Mouse (Mus musculus) embryonic facial prominence, embryonic 12.5 days (tissue): ENCODE measurements around the gene Irf3. TPM values are rescaled to one million over a fixed set of nuclear protein-coding genes. Genes with fewer than 3 reads are reported as not detected.

Experiments used
- ATAC-seq: fragments of 200-750 bp; cut with Nextera tagmentation; 2 replicates; pipeline ENCODE4 v1.8.0; 2017; ENCODE audit not compliant: insufficient number of reproducible peaks, insufficient read depth, low FRiP score, low TSS enrichment
- H3K27ac ChIP-seq: fragments of 300-500 bp; sonication (generic); 2 replicates; pipeline ENCODE4 v1.5.1; 2016; ENCODE audit warnings: mild to moderate bottlenecking
- H3K27me3 ChIP-seq: fragments of 300-500 bp; sonication (generic); 2 replicates; pipeline ENCODE4 v1.6.1; 2016; ENCODE audit warnings: mild to moderate bottlenecking, moderate library complexity
- H3K36me3 ChIP-seq: fragments of 300-500 bp; sonication (generic); 2 replicates; pipeline ENCODE4 v1.6.1; 2016; ENCODE audit warnings: mild to moderate bottlenecking
- H3K4me1 ChIP-seq: fragments of 300-500 bp; sonication (generic); 2 replicates; pipeline ENCODE4 v1.6.1; 2016
- H3K4me2 ChIP-seq: fragments of 300-500 bp; sonication (generic); replicated peaks from 2 replicates; pipeline ENCODE4 v1.6.1; 2016; ENCODE audit warnings: mild to moderate bottlenecking, moderate library complexity
- H3K4me3 ChIP-seq: fragments of 300-500 bp; sonication (generic); 2 replicates; pipeline ENCODE4 v1.5.1; 2016; ENCODE audit warnings: mild to moderate bottlenecking
- H3K9ac ChIP-seq: fragments of 300-500 bp; sonication (generic); 2 replicates; pipeline ENCODE4 v1.6.1; 2016; ENCODE audit warnings: mild to moderate bottlenecking, moderate library complexity
- H3K9me3 ChIP-seq: fragments of 300-500 bp; sonication (generic); 2 replicates; pipeline ENCODE4 v1.6.1; 2016; ENCODE audit warnings: mild to moderate bottlenecking, moderate library complexity
- WGBS: fragments of 180-500 bp; shearing (Covaris S2); methylation state at CpG from one replicate; pipeline ENCODE4 v1.1.7; 2016; 5-methylcytosine and 5-hydroxymethylcytosine counted together
- microRNA-seq: library from miRNA; unstranded; fragments of <30 nt; microRNA quantifications from one replicate; pipeline ENCODE4, GENCODE M21; 2017
- polyA plus RNA-seq: library from polyadenylated mRNA; unstranded; fragments of >200 nt; fragmentation: Nextera tagmentation; extraction: Ambion mirVana; gene quantifications from 2 replicates; pipeline ENCODE4 v1.2.1, GENCODE M21; 2016

Irf3 gene
- polyA plus RNA-seq, 1 experiment from 2014 or later = 93.3 TPM

- Histone ChIP-seq H3K27me3 (no peaks in the 10 kb centered on the region), H3K27ac (no peak overlapping the region), H3K9ac (no peak overlapping the region), H3K4me3 (no peak overlapping the region), H3K4me2 (no peak overlapping the region), H3K36me3 (peaks cover 98% of the 10 kb centered on the region), H3K4me1 (peaks cover 5% of the 10 kb centered on the region; the same call in 1 of the 2 replicates), H3K9me3 (no peaks in the 10 kb centered on the region)
- 98% methylated on average over 14 of the region's 14 CpGs for WGBS
- no peak for ATAC-seq
Observed at GRCm38 (mm10) chr7:45043307-45043706, 45.9 kb downstream of the Irf3 start.

GRCm38 (mm10) chr7:45045741-45046140, 48.3 kb downstream of the Irf3 start:
- WGBS = 91% methylated on average over 22 of the region's 22 CpGs
- no peaks in the 10 kb centered on the region for H3K27me3 ChIP-seq
- peaks cover 11% of the 10 kb centered on the region; the same call in 1 of the 2 replicates for H3K4me1 ChIP-seq
- no peak overlapping the region for H3K4me2 ChIP-seq
- H3K4me3 ChIP-seq = no peak overlapping the region
- H3K9me3 ChIP-seq = no peaks in the 10 kb centered on the region
- H3K9ac ChIP-seq = no peak overlapping the region
- peaks cover 99% of the 10 kb centered on the region for H3K36me3 ChIP-seq
- no peak overlapping the region for H3K27ac ChIP-seq
- no peak for ATAC-seq

GRCm38 (mm10) chr7:45046853-45047350, 49.5 kb downstream of the Irf3 start:
- H3K27ac ChIP-seq = no peak overlapping the region
- no peak overlapping the region for H3K9ac ChIP-seq
- no peak for ATAC-seq
- H3K9me3 ChIP-seq = no peaks in the 10 kb centered on the region
- no peak overlapping the region for H3K4me3 ChIP-seq
- no peaks in the 10 kb centered on the region for H3K27me3 ChIP-seq
- peaks cover 87% of the 10 kb centered on the region for H3K36me3 ChIP-seq
- WGBS = 94% methylated on average over 26 of the region's 26 CpGs
- no peak overlapping the region for H3K4me2 ChIP-seq
- H3K4me1 ChIP-seq = peaks cover 22% of the 10 kb centered on the region; the same call in 1 of the 2 replicates

- no peaks in the 10 kb centered on the region for H3K9me3 ChIP-seq
- no peak overlapping the region for H3K27ac ChIP-seq
- no peak overlapping the region for H3K4me3 ChIP-seq
- H3K27me3 ChIP-seq = no peaks in the 10 kb centered on the region
- no peak for ATAC-seq
- H3K36me3 ChIP-seq = peaks cover 81% of the 10 kb centered on the region
- H3K4me1 ChIP-seq = peaks cover 25% of the 10 kb centered on the region; the same call in 1 of the 2 replicates
- H3K9ac ChIP-seq = no peak overlapping the region
- 96% methylated on average over 14 of the region's 14 CpGs for WGBS
- no peak overlapping the region for H3K4me2 ChIP-seq
Observed at GRCm38 (mm10) chr7:45047491-45047890, 50.0 kb downstream of the Irf3 start.

- Histone ChIP-seq H3K4me3 (no peak overlapping the region), H3K9me3 (no peaks in the 10 kb centered on the region), H3K27me3 (no peaks in the 10 kb centered on the region), H3K4me1 (peaks cover 25% of the 10 kb centered on the region; the same call in 1 of the 2 replicates), H3K27ac (no peak overlapping the region), H3K36me3 (peaks cover 74% of the 10 kb centered on the region), H3K9ac (no peak overlapping the region), H3K4me2 (no peak overlapping the region)
- no peak for ATAC-seq
- WGBS = 91% methylated on average over 38 of the region's 38 CpGs
Observed at GRCm38 (mm10) chr7:45048001-45048890, 50.8 kb downstream of the Irf3 start.

GRCm38 (mm10) chr7:45048923-45049657, 51.6 kb downstream of the Irf3 start:
- Histone ChIP-seq H3K9ac (no peak overlapping the region), H3K4me2 (no peak overlapping the region), H3K4me3 (no peak overlapping the region), H3K27me3 (no peaks in the 10 kb centered on the region), H3K27ac (no peak overlapping the region), H3K9me3 (no peaks in the 10 kb centered on the region), H3K36me3 (peaks cover 66% of the 10 kb centered on the region), H3K4me1 (peaks cover 25% of the 10 kb centered on the region; the same call in 1 of the 2 replicates)
- 95% methylated on average over 23 of the region's 23 CpGs for WGBS
- no peak for ATAC-seq

GRCm38 (mm10) chr7:45050945-45051600, 53.6 kb downstream of the Irf3 start:
- 3% methylated on average over 16 of the region's 16 CpGs for WGBS
- H3K4me1 ChIP-seq = peaks cover 25% of the 10 kb centered on the region; the same call in 1 of the 2 replicates
- H3K4me2 ChIP-seq = peak overlapping the region; percentile 88
- ATAC-seq = peak; percentile 8; the same call in 1 of the 2 replicates
- peak overlapping the region; percentile 100 for H3K27ac ChIP-seq
- H3K9me3 ChIP-seq = no peaks in the 10 kb centered on the region
- H3K9ac ChIP-seq = peak overlapping the region; percentile 94
- peak overlapping the region; percentile 78 for H3K4me3 ChIP-seq
- H3K36me3 ChIP-seq = peaks cover 46% of the 10 kb centered on the region
- no peaks in the 10 kb centered on the region for H3K27me3 ChIP-seq

- H3K36me3 ChIP-seq = peaks cover 41% of the 10 kb centered on the region
- peak overlapping the region; percentile 88 for H3K4me2 ChIP-seq
- H3K27me3 ChIP-seq = no peaks in the 10 kb centered on the region
- H3K9me3 ChIP-seq = no peaks in the 10 kb centered on the region
- peak overlapping the region; percentile 94 for H3K9ac ChIP-seq
- H3K4me3 ChIP-seq = peak overlapping the region; percentile 78
- peaks cover 23% of the 10 kb centered on the region; the same call in 1 of the 2 replicates for H3K4me1 ChIP-seq
- H3K27ac ChIP-seq = peak overlapping the region; percentile 100
- WGBS = 1% methylated on average over 13 of the region's 13 CpGs
- no peak for ATAC-seq
Observed at GRCm38 (mm10) chr7:45051601-45051974, 54.1 kb downstream of the Irf3 start.

Small RNA genes within 50 kb of the gene (microRNA-seq; reads per million reads assigned to microRNA genes)
- gene Mir7054 = 1.3 reads per million

Other genes starting within 250 kb of the Irf3 start
- 36.4 and 36.7 TPM in 2 replicates for gene Vrk3, start 249.2 kb upstream of the Irf3 start, polyA plus RNA-seq
- gene Zfp473, start 246.6 kb upstream of the Irf3 start, polyA plus RNA-seq = 2.3 and 2.6 TPM in 2 replicates
- gene Nup62, start 181.6 kb upstream of the Irf3 start, polyA plus RNA-seq = 102 and 104 TPM in 2 replicates
- 1.2 and 2.5 TPM in 2 replicates for gene Il4i1, start 181.3 kb upstream of the Irf3 start, polyA plus RNA-seq
- 5.3 and 5.8 TPM in 2 replicates for gene Atf5, start 181.0 kb upstream of the Irf3 start, polyA plus RNA-seq
- gene Akt1s1, start 148.7 kb upstream of the Irf3 start, polyA plus RNA-seq = 116 and 120 TPM in 2 replicates
- gene Tbc1d17, start 148.6 kb upstream of the Irf3 start, polyA plus RNA-seq = 94.3 and 105 TPM in 2 replicates
- 29.0 and 30.4 TPM in 2 replicates for gene Pnkp, start 140.5 kb upstream of the Irf3 start, polyA plus RNA-seq
- gene Ptov1, start 127.9 kb upstream of the Irf3 start, polyA plus RNA-seq = 696 and 750 TPM in 2 replicates
- 113 and 123 TPM in 2 replicates for gene Med25, start 104.9 kb upstream of the Irf3 start, polyA plus RNA-seq
- 22.4 and 23.3 TPM in 2 replicates for gene Fuz, start 101.6 kb upstream of the Irf3 start, polyA plus RNA-seq
- gene Ap2a1, start 68.2 kb upstream of the Irf3 start, polyA plus RNA-seq = 76.3 and 84.7 TPM in 2 replicates
- 0.11 and 0.19 TPM in 2 replicates for gene Tsks, start 54.4 kb upstream of the Irf3 start, polyA plus RNA-seq
- 32.9 and 35.6 TPM in 2 replicates for gene Cpt1c, start 22.8 kb upstream of the Irf3 start, polyA plus RNA-seq
- 660 and 677 TPM in 2 replicates for gene Prmt1, start 11.1 kb upstream of the Irf3 start, polyA plus RNA-seq
- 79.9 and 83.5 TPM in 2 replicates for gene Bcl2l12, start 1.1 kb downstream of the Irf3 start, polyA plus RNA-seq
- 43.8 and 47.7 TPM in 2 replicates for gene Scaf1, start 18.7 kb downstream of the Irf3 start, polyA plus RNA-seq
- 23.6 and 26.1 TPM in 2 replicates for gene Rras, start 20.3 kb downstream of the Irf3 start, polyA plus RNA-seq
- gene Prr12, start 55.2 kb downstream of the Irf3 start, polyA plus RNA-seq = 13.7 and 16.8 TPM in 2 replicates
- 63.0 and 64.4 TPM in 2 replicates for gene Nosip, start 64.8 kb downstream of the Irf3 start, polyA plus RNA-seq
- gene Prrg2, start 65.0 kb downstream of the Irf3 start, polyA plus RNA-seq = 23.9 and 25.0 TPM in 2 replicates
- 302 and 306 TPM in 2 replicates for gene Rcn3, start 94.6 kb downstream of the Irf3 start, polyA plus RNA-seq
- gene Fcgrt, start 106.2 kb downstream of the Irf3 start, polyA plus RNA-seq = 25.8 and 26.0 TPM in 2 replicates
- 1,448 and 1,491 TPM in 2 replicates for gene Rps11, start 126.8 kb downstream of the Irf3 start, polyA plus RNA-seq
- 1,339 and 1,342 TPM in 2 replicates for gene Rpl13a, start 131.1 kb downstream of the Irf3 start, polyA plus RNA-seq
- 0.22 and 0.27 TPM in 2 replicates for gene Gm45713, start 138.6 kb downstream of the Irf3 start, polyA plus RNA-seq
- 0.67 and 1.1 TPM in 2 replicates for gene Flt3l, start 138.8 kb downstream of the Irf3 start, polyA plus RNA-seq
- 90.4 and 93.0 TPM in 2 replicates for gene Pih1d1, start 156.7 kb downstream of the Irf3 start, polyA plus RNA-seq
- 43.8 and 45.2 TPM in 2 replicates for gene Aldh16a1, start 156.9 kb downstream of the Irf3 start, polyA plus RNA-seq
- 0.73 and 0.79 TPM in 2 replicates for gene Slc17a7, start 166.3 kb downstream of the Irf3 start, polyA plus RNA-seq
- 0.39 and 0.56 TPM in 2 replicates for gene Gfy, start 181.9 kb downstream of the Irf3 start, polyA plus RNA-seq
- gene Pth2, start 183.3 kb downstream of the Irf3 start, polyA plus RNA-seq = not detected in 2 replicates
- gene Ccdc155, start 207.2 kb downstream of the Irf3 start, polyA plus RNA-seq = 0.94 and 1.7 TPM in 2 replicates
- 1.4 and 2.3 TPM in 2 replicates for gene Dkkl1, start 214.5 kb downstream of the Irf3 start, polyA plus RNA-seq
- 277 and 295 TPM in 2 replicates for gene Tead2, start 218.1 kb downstream of the Irf3 start, polyA plus RNA-seq
- gene Cd37, start 241.5 kb downstream of the Irf3 start, polyA plus RNA-seq = 2.3 TPM in 2 replicates
- 0.22 TPM in 1 of 2 replicates, not detected in the other for gene Slc6a16, start 243.4 kb downstream of the Irf3 start, polyA plus RNA-seq